Mouse (Mus musculus) cortical plate, adult 2 months (tissue): Measurements from ENCODE around the gene Mal.
"Not testable (repeated sequence)": the region's sequence is repeated elsewhere in the genome, so short reads cannot be mapped to it uniquely, and the experiment has no call there.

ENCODE experiments used
- CTCF ChIP-seq: fragments of 200-500 bp; IDR thresholded peaks from 2 replicates; pipeline ENCODE4 v1.5.1; 2011; ENCODE audit warnings: mild to moderate bottlenecking, control low read depth, low read length; ENCODE audit not compliant: insufficient read depth; ENCODE audit errors: extremely low read depth
- POLR2A ChIP-seq: fragments of 200-500 bp; IDR thresholded peaks from 2 replicates; pipeline ENCODE4 v1.6.1; 2011; ENCODE audit warnings: mild to moderate bottlenecking, low read length, control low read depth; ENCODE audit not compliant: insufficient read depth; ENCODE audit errors: extremely low read depth

- TF ChIP-seq POLR2A, CTCF: not testable (repeated sequence)
These were observed 53.1 kb downstream of the Mal start for GRCm38 (mm10) chr2:127603383-127603782.
